Comparison of ENCODE assay signal across 18 mouse cellular contexts in genomic region chr19:52534758-52535157, GRCm38 (mm10).
DNase-seq lines count a peak whose midpoint lies in the region; ATAC-seq lines count a peak whose summit lies in the region.
"Had no signal": no experiment of that assay in that cellular context is flagged by ENCODE, and none has a peak within 500 bp of the region (broad histone marks: within the 10 kb centered on the region; RNA-seq: fewer than 3 reads in every experiment).

No protein-coding gene starts in this region.

- H3K9me3 ChIP-seq in hindbrain, embryonic 10.5 days: no peaks in the 10 kb centered on the region
- H3K9me3 ChIP-seq in hindbrain, embryonic 13.5 days: no peaks in the 10 kb centered on the region
- no peaks in the 10 kb centered on the region for H3K9me3 ChIP-seq in midbrain, embryonic 12.5 days
- no peaks in the 10 kb centered on the region for H3K9me3 ChIP-seq in midbrain, embryonic 16.5 days (replicated peaks; ENCODE audit: control insufficient read depth, low read length, poor library complexity, severe bottlenecking)
- H3K9me3 ChIP-seq: embryonic facial prominence, embryonic 15.5 days; G1E; limb, embryonic 15.5 days had no signal

- no peak overlapping the region for H3K9ac ChIP-seq in hindbrain, embryonic 13.5 days
- no peak overlapping the region for H3K9ac ChIP-seq in midbrain, embryonic 12.5 days (replicated peaks)
- H3K9ac ChIP-seq in midbrain, embryonic 16.5 days (ENCODE audit: low read depth, low read length): no peak overlapping the region
- H3K9ac ChIP-seq: embryonic facial prominence, embryonic 15.5 days; limb, embryonic 15.5 days had no signal

- H3K4me2 ChIP-seq in hindbrain, embryonic 13.5 days: no peak overlapping the region
- no peak overlapping the region for H3K4me2 ChIP-seq in midbrain, embryonic 12.5 days (replicated peaks)
- H3K4me2 ChIP-seq in midbrain, embryonic 16.5 days (ENCODE audit: low read length): no peak overlapping the region
- H3K4me2 ChIP-seq: embryonic facial prominence, embryonic 15.5 days; heart, embryonic 11.5 days; limb, embryonic 15.5 days had no signal

- H3K36me3 ChIP-seq in hindbrain, embryonic 10.5 days: no peaks in the 10 kb centered on the region
- H3K36me3 ChIP-seq in hindbrain, embryonic 13.5 days: no peaks in the 10 kb centered on the region
- no peaks in the 10 kb centered on the region for H3K36me3 ChIP-seq in midbrain, embryonic 12.5 days
- H3K36me3 ChIP-seq in midbrain, embryonic 16.5 days (ENCODE audit: control insufficient read depth, insufficient read depth, low read length): no peaks in the 10 kb centered on the region
- H3K36me3 ChIP-seq: embryonic facial prominence, embryonic 15.5 days; G1E; limb, embryonic 15.5 days had no signal

- ATAC-seq in hindbrain, embryonic 13.5 days (ENCODE audit: low FRiP score): no peak
- ATAC-seq in midbrain, embryonic 12.5 days (ENCODE audit: low FRiP score, low read depth): peak; percentile 12; the same call in 1 of the 2 replicates
- no peak for ATAC-seq in midbrain, embryonic 16.5 days
- ATAC-seq: lung, postnatal 0 days had no signal

- no peaks in the 10 kb centered on the region; the same call in 1 of the 2 replicates for H3K4me1 ChIP-seq in hindbrain, embryonic 10.5 days (replicated peaks)
- peaks cover 4% of the 10 kb centered on the region; the same call in 1 of the 2 replicates for H3K4me1 ChIP-seq in hindbrain, embryonic 13.5 days (replicated peaks)
- no peaks in the 10 kb centered on the region for H3K4me1 ChIP-seq in midbrain, embryonic 12.5 days
- H3K4me1 ChIP-seq in midbrain, embryonic 16.5 days (ENCODE audit: control insufficient read depth, insufficient read depth, low read length): no peaks in the 10 kb centered on the region
- H3K4me1 ChIP-seq: embryonic facial prominence, embryonic 15.5 days; limb, embryonic 15.5 days had no signal

- WGBS in hindbrain, embryonic 10.5 days: 13% methylated on average over 4 of the region's 4 CpGs
- 20% methylated on average over 4 of the region's 4 CpGs for WGBS in hindbrain, embryonic 13.5 days
- WGBS in midbrain, embryonic 12.5 days: 18% methylated on average over 4 of the region's 4 CpGs
- WGBS in midbrain, embryonic 16.5 days: 24% methylated on average over 4 of the region's 4 CpGs

- peak; percentile 62 for DNase-seq in hindbrain, embryonic 10.5 days (ENCODE audit: low spot score)
- peak; percentile 14 for DNase-seq in forelimb bud, embryonic 11.5 days (ENCODE audit: low read depth, low spot score)
- peak; percentile 2 for DNase-seq in yolk sac, embryonic 10.5 days (ENCODE audit: low spot score)
- no peak for DNase-seq in lung, adult 18-20 months
- no peak for DNase-seq in MN1 (ENCODE audit: low spot score)
- DNase-seq: cerebellum, adult 18-20 months; gastrocnemius, postnatal 36 days; heart, postnatal 4 days; kidney, adult 18-20 months had no signal

- no peak overlapping the region for H3K4me3 ChIP-seq in hindbrain, embryonic 10.5 days
- H3K4me3 ChIP-seq in hindbrain, embryonic 13.5 days: no peak overlapping the region
- no peak overlapping the region for H3K4me3 ChIP-seq in midbrain, embryonic 12.5 days
- H3K4me3 ChIP-seq in midbrain, embryonic 16.5 days (ENCODE audit: low read depth, low read length): no peak overlapping the region
- H3K4me3 ChIP-seq: embryonic facial prominence, embryonic 15.5 days; left cerebral cortex, adult 2 months; limb, embryonic 15.5 days had no signal

- no peak overlapping the region for H3K27ac ChIP-seq in hindbrain, embryonic 10.5 days
- no peak overlapping the region for H3K27ac ChIP-seq in hindbrain, embryonic 13.5 days
- no peak overlapping the region for H3K27ac ChIP-seq in midbrain, embryonic 12.5 days (replicated peaks)
- H3K27ac ChIP-seq in midbrain, embryonic 16.5 days (ENCODE audit: low read length): no peak overlapping the region
- H3K27ac ChIP-seq: embryonic facial prominence, embryonic 15.5 days; left cerebral cortex, adult 2 months; limb, embryonic 15.5 days had no signal

- H3K27me3 ChIP-seq in hindbrain, embryonic 10.5 days (ENCODE audit: insufficient read depth, poor library complexity, severe bottlenecking): no peaks in the 10 kb centered on the region
- H3K27me3 ChIP-seq in hindbrain, embryonic 13.5 days: no peaks in the 10 kb centered on the region
- H3K27me3 ChIP-seq in midbrain, embryonic 12.5 days: no peaks in the 10 kb centered on the region
- no peaks in the 10 kb centered on the region for H3K27me3 ChIP-seq in midbrain, embryonic 16.5 days (ENCODE audit: control insufficient read depth, insufficient read depth, low read depth, low read length)
- H3K27me3 ChIP-seq: embryonic facial prominence, embryonic 15.5 days; limb, embryonic 15.5 days had no signal

Comparison
In these comparisons a context has a peak if more than half of its experiments do, and no peak if none do; other contexts are left out.
1. DNase-seq: peak in hindbrain, embryonic 10.5 days (single experiment), forelimb bud, embryonic 11.5 days (single experiment) and yolk sac, embryonic 10.5 days (single experiment); none in lung, adult 18-20 months (0 of 2) and MN1 (single experiment).